Mouse (Mus musculus) T-helper 17 cell (primary cell): ENCODE measurements at regions not wholly inside any gene's neighbourhood (a gene's known extent, or its start where the extent isn't known, plus 50 kb on each side); places are given as distances from the start of the nearest gene placed in this dataset.
"Not testable (repeated sequence)": the region's sequence is repeated elsewhere in the genome, so short reads cannot be mapped to it uniquely, and the experiment has no call there.

Experiments used
- in situ Hi-C, 2 experiments: fragments of 300-600 bp; cut with MboI, MseI; formaldehyde crosslinking; loops; 1 replicate in 1 of 2; 2 replicates in 1 of 2; pipeline ENCODE4 v1.15.1; 2025; ENCODE audit warnings: high pct_unique_total_duplicates in 2 of 2

DNA sequence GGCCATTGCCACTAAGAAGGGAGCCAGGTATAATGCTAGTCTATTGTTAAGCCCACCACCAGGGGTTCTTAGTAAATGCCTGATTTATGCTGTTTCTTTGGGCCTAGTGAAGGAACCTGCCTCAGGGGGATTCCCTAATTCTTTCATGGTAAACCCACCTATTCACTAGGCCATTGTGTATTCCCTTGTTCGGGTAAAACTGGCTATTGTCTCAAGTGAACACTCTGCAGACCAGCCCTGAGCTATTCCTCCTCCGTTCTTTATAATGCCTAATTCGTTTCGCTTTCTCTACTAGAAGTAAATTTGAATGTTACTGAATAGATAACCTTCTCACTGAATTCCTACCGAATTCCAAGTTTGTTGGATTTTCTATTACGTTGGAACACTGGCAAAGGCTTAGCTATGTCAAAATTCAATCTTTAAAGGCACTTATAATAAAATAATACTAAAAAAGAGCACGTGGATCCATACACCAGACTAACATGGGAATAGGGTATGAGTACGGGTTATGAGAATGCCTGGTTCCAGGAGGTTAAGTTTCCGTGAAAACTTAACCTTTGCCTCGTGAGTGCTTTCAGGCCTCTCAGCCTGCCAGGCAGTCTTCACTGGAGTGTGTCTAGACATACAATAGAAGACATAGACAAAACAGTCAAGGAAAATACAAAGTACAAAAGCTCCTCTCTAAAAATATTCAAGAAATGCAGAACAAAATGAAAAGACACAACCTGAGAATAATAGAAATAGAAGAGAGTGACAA lies 536.8 kb upstream of the Cntn5 start:
- in situ Hi-C loops: loop anchor here in 1 of 2 experiments (25.0 kb wide), 1 partner anchor 1746 kb away; no protein-coding TSS in a partner anchor

DNA sequence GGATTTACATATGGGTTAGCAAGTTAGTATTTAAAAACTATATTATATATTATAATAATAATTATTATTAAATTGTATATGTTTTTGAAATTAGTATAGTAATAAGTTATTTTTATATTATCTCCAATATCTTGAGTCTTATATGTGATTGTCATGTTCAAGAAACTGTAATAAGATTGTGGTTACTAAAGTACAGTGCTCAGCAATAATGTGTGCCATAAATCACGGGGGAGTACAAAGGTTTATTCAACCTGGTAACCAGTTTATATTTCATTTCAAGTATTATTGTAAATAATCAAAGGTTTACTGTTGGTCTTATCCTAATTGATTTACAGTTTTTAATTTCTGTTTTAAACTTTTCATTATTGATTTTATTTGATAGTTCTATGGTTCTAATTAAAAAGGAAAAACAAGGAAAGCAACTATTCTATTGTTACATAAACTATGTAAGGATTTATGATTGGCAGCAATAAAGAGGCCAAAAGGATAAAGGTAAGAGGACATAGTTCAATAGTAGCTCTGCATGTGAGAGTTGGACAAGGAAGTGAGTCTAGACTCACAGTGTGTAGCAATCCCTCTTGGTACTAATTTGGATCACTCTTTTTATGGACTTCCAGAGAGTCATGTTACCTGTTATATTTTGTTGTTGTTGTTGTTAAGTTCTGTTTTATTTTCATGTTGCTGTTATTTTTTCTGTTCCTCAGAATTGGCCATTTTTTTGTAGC lies 532.0 kb upstream of the Cntn5 start:
- in situ Hi-C loops: loop anchor here (5.0 to 25.0 kb wide), 3 partner anchors 534 to 1758 kb away; partner anchors contain the start of gene Cntn5 (in 1 of the 2)

DNA sequence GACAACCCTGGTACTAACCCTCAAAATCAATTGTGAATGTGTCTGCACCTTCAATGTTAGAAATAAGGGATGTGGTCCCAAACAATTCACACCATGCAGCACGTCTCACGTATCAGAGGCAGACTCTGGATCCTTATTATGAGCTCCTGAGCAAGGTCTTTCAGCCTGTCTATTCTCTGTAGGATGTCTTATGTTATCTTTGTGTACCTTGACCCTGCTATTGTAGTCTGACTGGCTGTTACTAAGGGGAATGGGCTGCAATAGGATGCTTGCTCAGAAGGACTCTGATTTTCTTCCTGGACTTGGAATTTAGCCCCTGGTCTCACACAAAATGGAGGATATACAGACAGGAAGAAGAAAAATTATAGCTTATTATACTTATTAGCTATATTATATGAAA lies 531.4 kb upstream of the Cntn5 start:
- in situ Hi-C loops: loop anchor here (5.0 to 25.0 kb wide), 3 partner anchors 534 to 1759 kb away; partner anchors contain the start of gene Cntn5 (in 1 of the 2)

DNA sequence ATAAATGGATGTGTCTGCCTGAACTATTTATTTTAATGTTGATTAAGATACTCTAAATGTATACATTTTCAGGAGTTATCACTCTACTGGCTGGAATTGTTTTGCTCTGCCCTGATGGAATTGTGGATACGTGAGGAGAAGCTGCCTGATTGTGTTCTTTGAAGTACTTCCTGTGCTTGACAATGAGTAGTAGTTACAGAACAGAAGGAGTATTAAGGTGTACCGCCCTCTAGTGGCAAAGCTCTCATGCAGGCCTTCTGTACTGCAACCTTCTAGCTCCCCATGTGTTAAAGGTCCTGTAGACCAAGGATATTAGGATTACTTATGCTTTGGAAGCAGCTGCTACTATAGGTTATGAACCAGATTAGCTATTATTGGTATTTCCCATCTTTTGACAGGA lies 530.4 kb upstream of the Cntn5 start:
- in situ Hi-C loops: loop anchor here (5.0 to 25.0 kb wide), 3 partner anchors 533 to 1760 kb away; partner anchors contain the start of gene Cntn5 (in 1 of the 2)

DNA sequence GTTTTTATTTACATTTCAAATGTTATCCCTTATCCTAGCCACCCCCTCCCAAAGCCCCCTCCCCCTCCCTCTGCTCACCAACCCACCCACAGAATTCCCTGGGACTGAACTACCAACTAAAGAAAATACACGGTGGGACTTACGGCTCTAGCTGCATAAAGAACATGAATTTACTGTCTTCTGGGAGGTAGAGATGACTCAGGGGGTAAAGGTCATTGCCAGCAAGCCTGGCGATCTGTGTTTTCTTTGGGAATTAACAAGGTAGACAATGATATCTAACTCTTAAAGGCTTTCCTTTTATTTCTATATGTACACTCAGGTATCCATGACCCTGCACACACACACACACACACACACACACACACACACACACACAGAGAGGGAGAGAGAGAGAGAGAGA lies 521.9 kb upstream of the Cntn5 start:
- in situ Hi-C loops: loop anchor here in 1 of 2 experiments (25.0 kb wide), 1 partner anchor 1761 kb away; no protein-coding TSS in a partner anchor

DNA sequence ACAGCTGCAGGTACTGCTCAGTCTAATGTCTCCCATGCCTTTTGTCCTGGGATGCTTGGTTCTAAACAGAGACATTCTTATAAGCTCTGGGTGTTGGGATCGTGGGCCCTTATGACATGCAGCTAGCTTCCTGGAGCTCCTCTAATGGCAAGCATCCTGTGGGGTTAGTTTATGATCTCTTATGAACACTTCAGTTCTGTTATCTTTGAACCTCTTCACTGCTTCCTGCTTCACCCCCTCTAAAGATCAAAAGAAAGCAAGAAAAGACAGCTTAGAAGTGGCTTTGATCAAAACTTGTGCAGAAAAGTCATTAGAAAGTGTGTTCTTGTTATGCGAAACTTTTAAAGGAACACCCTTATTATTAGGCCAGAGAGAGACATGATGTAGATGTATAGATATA lies 492.3 kb upstream of the Cntn5 start:
- in situ Hi-C loops: no loop called here

DNA sequence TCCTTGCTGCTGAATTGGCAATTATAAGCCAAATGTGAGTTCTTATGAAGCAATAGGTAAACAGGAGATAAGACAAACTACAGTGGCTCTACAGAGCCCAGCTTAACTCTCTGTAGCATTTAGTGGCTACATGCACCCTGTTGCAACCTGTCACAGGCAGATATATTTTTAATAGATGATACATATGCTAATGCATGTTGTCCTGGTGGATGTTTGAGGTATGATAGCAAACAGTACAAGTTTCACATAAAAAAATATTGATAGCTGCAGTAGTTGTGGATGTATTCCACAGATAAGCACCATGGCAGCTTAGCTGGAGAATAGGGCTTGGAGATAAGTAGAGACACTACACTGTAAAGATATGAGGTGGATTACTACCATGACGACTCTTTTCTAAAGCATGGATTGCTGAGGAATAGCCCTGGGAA lies 477.1 kb upstream of the Cntn5 start:
- in situ Hi-C loops: no loop called here

DNA sequence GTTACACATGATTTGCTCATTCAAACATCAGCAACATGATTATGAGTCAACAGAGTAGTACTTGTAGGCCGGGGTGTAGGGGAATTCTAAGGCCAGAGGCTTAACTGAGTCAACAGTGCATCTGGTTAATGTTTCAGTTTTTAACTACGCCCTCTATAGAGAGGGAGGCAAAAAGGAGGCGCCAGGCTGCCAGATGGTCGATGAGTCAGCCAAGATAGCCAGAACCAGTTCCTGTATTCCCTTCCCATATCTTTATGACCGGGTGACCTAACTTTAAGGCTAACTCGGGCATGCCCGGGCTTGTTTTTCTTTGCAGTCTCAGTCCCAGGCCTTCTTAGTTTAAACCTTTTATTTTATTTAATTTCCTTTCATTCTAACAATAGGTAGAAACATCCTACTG lies 476.0 kb upstream of the Cntn5 start:
- in situ Hi-C loops: no loop called here

DNA sequence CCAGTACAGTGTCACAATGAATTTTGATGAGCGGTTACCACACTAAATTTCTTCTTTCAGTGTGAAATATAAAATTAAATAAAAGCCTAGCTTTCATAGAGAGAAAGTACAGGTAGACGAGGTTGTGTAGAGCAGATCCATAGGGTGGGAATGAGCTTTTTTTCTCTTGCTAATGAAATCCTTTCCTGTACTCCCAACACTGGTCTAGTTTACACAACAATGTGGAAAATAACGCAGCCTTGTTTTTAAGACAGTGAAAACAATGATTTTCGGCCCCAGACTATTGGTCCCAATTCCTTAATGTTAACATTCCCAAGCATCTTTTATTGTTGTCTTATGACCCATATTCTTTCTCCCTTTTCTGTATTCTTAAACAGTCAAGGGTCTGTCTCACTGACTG lies 473.5 kb upstream of the Cntn5 start:
- in situ Hi-C loops: no loop called here

DNA sequence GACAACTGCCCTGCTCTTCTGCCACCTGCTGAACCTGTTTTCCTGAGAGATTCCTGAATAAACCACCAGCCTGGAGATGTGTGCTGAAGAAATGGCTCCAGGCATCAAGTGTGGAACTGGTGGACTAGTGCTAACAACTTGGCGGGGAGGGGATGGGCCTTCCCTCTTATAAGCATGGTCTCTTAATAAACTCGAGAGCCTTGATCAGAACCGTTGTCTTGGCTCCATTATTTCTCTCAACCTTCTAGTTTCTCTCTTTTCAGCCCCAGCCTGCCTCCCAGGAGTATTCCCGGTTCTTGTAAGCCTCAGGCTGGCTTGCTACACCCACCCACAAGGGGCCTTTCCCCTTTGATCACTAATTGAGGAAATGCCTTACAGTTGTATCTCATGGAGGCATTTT lies 473.0 kb upstream of the Cntn5 start:
- in situ Hi-C loops: no loop called here

DNA sequence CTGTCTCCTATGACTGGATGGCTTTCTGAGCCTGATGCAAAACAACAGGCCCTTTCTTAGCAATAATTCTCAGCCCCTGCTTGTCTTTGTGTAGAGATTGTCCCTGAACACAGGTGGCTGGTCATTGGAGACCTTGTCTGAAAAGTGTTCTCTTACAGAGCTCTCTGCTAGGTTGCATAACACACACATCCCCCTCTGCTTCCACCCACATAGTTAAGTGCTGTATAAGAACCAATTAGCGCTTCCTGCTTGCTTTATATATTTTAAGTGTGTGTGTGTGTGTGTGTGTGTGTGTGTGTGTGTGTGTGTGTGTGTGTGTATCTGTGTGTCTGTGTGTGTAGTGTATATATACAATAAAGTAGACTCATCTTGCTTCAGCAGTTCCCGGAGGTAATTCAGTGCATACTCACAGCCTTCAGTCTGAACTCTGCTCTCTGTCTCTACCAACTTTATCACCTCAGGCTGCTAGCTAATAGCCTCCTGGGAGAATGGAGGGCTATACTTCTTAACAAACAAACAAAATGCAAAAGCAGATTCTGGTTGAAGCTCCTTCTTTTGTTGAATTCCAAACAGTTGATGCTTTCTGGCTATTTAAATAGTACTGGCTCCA lies 468.8 kb upstream of the Cntn5 start:
- in situ Hi-C loops: no loop called here

DNA sequence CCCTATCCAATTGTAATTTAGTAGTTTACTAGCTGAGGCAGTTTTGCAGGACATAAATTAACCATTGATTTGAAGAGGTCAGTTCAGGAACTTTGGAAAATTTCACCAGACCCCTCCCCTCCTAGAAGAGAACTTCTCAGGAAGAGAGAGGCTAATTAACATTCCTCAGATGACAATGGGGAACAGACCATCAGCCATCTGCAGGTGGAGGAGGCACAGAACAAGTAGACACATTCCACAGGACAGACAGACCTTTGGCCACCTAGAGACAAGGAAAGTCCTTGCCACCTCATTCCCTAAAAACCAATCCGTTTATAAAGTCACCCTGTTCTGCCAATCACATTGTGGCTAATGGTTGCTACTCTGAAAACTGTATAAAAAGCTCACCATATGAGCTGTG lies 463.5 kb upstream of the Cntn5 start:
- in situ Hi-C loops: no loop called here

DNA sequence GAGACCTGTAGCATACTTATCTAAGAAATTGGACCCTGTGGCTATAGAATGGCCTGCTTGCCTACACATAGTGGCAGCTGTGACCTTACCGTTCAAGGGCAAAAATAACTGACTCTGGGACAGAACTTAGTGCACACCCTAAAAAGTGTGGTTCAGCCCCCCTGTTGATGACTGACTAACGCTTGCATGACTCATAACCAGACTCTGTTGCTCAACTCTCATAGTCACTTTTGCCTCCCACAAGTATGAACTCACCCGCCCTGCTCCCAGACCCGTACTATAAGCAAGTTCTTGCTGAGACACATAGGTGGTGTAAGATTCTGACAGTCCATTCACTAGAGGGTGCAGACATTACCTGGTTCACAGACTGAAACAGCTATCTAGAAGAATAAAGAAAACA lies 424.3 kb upstream of the Cntn5 start:
- in situ Hi-C loops: no loop called here

DNA sequence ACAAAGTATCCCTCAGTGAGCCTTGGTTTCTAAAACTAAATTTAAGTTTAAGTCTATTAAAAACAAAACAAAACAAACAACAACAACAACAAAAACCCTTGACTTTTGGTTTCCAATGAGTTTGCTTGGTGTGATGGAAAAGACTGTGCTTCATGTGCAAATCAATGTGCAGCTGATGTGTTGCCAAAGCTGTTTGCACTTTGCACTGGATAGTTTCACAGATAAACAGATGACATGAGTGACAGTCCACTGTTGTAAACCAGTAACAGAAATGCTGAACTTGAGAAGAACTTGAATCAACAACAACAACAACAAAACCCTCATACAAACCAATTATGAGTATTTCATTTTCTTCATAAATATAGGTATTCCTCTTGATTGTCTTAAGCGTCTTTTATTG lies 412.6 kb upstream of the Cntn5 start:
- in situ Hi-C loops: no loop called here

DNA sequence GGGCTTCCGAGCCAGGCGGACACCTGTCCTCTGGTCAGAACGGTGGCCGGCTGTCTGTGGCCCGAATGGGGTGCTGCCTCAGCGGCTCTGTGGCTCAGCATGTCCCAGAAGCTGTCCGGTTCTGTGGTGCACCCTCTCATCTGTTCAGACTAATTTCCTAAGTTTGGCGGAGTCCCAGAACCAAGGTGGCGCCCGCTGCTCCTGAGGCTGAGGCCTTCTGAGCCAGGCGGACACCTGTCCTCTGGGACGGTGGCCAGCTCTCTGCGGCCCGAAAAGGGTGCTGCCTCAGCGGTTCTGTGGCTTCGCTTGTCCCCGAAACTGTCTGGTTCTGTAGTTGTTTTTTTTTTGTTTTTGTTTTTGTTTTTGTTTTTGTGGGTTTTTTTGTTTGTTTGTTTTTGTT lies 392.5 kb upstream of the Cntn5 start:
- in situ Hi-C loops: not testable (repeated sequence)

DNA sequence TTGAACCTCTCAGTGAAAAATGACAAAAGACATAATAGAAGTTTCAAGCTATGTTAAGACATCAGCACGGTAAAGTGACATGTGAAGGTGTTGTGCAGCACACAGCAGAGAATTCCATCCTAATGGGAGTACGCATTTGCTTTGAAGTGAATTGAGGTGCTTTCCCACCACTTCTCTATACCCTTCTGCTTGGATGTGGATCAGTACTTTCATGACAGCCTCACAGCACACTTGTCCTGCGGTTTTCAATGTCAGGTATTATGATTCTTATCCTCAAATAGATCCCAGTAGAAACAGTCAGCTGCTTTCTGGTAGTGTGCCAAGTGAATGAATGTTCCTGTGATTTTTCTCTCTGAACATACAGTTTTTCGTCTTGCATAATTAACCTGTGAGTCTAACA lies 380.6 kb upstream of the Cntn5 start:
- in situ Hi-C loops: no loop called here

DNA sequence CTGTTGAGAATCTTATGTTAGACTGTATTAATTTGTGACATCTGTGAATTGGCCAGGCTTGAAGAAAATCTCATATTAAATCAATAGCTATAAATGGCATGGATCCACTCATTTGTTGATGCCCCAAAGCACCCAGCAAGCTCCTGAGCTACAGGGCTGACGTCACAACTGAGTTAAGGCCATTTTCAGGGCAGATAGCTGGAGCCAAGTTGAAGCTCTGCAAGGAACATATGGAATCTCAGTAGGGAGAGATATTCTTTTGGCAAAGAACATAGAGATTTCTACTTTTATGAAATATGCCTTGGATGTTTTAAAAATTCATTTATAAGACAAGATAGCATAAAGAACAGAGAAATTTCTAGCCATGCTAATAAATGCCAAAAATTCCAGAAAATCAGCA lies 380.0 kb upstream of the Cntn5 start:
- in situ Hi-C loops: no loop called here

DNA sequence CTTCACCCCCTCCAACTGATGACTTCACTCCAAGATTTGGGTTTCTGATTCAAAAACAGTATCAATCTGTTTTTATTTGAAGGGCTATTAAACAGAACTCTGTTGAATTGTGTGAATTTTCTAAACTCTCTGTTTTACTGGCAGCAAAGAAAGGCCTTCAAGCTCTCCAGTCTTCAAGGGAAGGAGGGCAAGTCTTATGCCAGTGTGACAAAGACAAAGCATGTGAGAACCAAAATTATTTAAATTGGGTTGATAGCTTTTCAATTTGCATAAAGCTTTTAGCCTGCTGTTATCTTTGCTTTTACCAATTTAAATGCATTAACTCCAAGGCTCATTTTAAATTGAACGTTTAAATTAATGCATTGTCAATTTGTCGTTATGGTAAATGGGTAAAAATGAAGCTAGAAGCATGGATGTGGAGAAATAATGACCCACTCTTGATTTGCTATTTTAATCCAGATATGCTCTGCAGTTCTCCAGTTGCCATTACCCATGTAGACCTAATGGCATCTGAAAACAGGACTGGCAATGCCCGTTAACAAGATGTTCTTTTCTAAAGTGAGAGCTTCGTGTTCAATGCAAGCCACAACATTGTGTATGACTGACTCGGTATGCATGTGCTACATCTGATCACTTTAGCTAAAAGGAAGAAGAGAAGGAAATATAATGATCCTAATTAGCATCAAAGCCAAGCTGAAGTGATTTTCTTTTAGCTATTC lies 375.0 kb upstream of the Cntn5 start:
- in situ Hi-C loops: loop anchor here in 1 of 2 experiments (5.0 kb wide), 1 partner anchor 92 kb away; no protein-coding TSS in a partner anchor

DNA sequence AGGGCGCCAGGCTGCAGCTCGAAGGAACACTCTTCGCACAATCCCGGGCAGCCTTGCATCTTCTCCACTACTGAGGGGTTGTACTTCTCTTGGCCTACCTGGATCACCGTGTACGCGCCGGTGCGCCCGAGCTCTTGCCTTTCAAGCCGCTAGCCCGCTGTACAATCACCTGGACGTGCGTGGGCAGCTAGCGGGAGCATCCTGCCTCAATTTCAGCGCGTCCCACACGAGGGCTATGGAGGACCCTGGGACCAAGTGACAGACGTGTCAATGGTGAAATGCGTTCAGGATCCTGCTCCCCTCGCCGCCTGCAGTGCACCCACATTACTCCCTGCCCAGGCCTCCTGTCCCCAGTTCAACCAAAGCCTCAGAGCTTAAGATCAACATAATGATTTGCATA lies 373.2 kb upstream of the Cntn5 start:
- in situ Hi-C loops: loop anchor here in 1 of 2 experiments (5.0 kb wide), 1 partner anchor 91 kb away; no protein-coding TSS in a partner anchor

DNA sequence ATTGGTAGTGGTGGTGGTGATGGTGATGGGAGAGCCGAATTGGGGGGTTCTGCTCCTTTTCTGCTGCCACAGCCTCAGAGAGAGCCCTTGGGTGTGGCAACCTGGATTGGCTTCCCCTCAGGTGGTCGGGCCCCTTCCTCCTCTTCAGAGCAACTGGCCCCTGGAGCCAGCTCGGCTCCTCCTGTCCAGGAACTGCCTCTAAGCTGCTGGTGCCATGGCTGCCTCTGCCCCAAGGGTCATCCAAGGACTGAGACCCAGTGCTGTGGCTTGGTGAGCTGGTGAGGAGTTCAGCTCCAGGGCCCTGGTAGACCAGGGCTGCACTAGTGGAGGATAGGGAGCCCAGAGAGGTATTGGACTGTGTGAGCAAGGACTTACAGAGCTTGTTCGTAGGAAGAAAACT lies 372.4 kb upstream of the Cntn5 start:
- in situ Hi-C loops: loop anchor here in 1 of 2 experiments (5.0 kb wide), 1 partner anchor 90 kb away; no protein-coding TSS in a partner anchor

DNA sequence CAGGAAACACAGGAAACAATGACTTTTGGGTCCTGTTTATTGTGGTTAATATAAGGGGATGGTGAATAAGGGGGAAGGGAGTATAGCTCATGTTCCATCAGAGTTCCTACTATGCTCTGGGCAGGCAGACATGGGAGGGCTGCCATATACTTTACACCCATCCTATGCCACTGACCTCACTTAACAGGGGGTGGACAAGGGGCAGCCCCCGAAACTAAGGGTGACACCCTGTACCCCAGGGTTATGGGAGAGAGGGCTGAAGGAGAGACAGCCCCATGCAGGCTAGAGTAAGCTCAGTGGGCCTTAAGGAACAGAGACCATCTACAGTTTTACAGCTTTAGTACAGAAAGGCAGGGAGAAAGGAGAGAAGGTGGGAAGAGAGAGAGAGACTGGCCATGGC lies 352.3 kb upstream of the Cntn5 start:
- in situ Hi-C loops: no loop called here
